Mouse (Mus musculus): ENCODE results near the gene Epha7. TPM values are rescaled to one million over a fixed set of nuclear protein-coding genes. Genes with fewer than 3 reads are reported as not detected.

Gene Epha7
- total and polyA plus RNA-seq, 3 experiments = not detected

DNA sequence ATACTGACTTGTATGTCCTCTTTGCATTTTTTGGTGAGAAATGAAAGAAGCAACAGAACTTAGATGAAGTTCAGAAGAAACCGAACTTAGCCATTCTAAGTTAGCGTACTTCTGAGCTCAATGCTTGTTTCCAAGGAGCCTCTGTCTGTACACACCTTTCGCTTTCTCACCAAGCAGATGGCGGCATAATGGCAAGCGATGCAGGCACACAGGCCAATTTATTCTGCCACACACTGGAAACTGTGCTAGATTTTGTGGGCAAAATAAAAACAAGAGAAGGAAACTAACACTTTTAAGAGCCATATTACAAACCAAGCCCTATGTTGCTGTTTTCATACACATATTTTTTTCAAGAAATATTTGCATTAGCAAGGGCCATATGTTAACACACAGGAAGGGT, 88.6 kb downstream of the Epha7 start:
- Histone ChIP-seq H3K36me3 (ENCODE audit: control insufficient read depth in 1 of 2, insufficient read depth in 2 of 2, low read length in 2 of 2) (no peaks in the 10 kb centered on the region), H3K79me2 (ENCODE audit: control insufficient read depth, insufficient read depth, low read length, poor library complexity) (no peaks in the 10 kb centered on the region), H3K4me1 (ENCODE audit: control insufficient read depth in 1 of 2, insufficient read depth in 2 of 2, low read length in 2 of 2) (no peaks in the 10 kb centered on the region), H3K27ac (ENCODE audit: control insufficient read depth, low read depth, low read length) (no peak overlapping the region), H3K9ac (ENCODE audit: control insufficient read depth, low read depth, low read length, poor library complexity, severe bottlenecking) (no peak overlapping the region), H3K9me3 (replicated peaks; ENCODE audit: insufficient read depth, low read length) (no peaks in the 10 kb centered on the region), H3K27me3 (ENCODE audit: control insufficient read depth in 1 of 2, insufficient read depth in 2 of 2, low read length in 2 of 2) (no peaks in the 10 kb centered on the region), H3K4me3 (ENCODE audit: control insufficient read depth in 1 of 2, insufficient read depth in 1 of 2, low read depth in 2 of 2, low read length in 2 of 2) (no peak overlapping the region)
- no peak for TF ChIP-seq ZC3H11A (IDR thresholded peaks at IDR 0.05; ENCODE audit: low read depth, low read length)
- TF ChIP-seq ZMIZ1 (IDR thresholded peaks at IDR 0.05; ENCODE audit: low read depth, low read length) = no peak
- no peak for TF ChIP-seq ETS1 (IDR thresholded peaks at IDR 0.05; ENCODE audit: low read depth, low read length)
- no peak for TF ChIP-seq BHLHE40 (IDR thresholded peaks at IDR 0.05; ENCODE audit: borderline replicate concordance, low read depth, low read length)
- TF ChIP-seq POLR2AphosphoS5 (IDR thresholded peaks at IDR 0.05; ENCODE audit: borderline replicate concordance, low read depth, low read length) = no peak
- no peak for TF ChIP-seq MEF2A (IDR thresholded peaks at IDR 0.05; ENCODE audit: extremely low read depth, insufficient replicate concordance, low read depth, low read length, poor library complexity, severe bottlenecking)
- TF ChIP-seq KAT2A (conservative IDR thresholded peaks at IDR 0.05; ENCODE audit: low read depth, low read length) = no peak
- TF ChIP-seq EP300 (IDR thresholded peaks at IDR 0.05; ENCODE audit: low read depth in 1 of 2, low read length in 2 of 2) = no peak
- TF ChIP-seq TAL1 (IDR thresholded peaks at IDR 0.05; ENCODE audit: low read length) = no peak
- TF ChIP-seq CTCF (IDR thresholded peaks at IDR 0.05 in 2 of 3, conservative IDR thresholded peaks at IDR 0.05 in 1 of 3; ENCODE audit: control insufficient read depth in 1 of 3, insufficient read depth in 1 of 3, low read depth in 2 of 3, low read length in 3 of 3, poor library complexity in 1 of 3, severe bottlenecking in 1 of 3) = no peak
- TF ChIP-seq MAFK (IDR thresholded peaks at IDR 0.05; ENCODE audit: borderline replicate concordance, low read depth, low read length) = no peak
- TF ChIP-seq TBP (IDR thresholded peaks at IDR 0.05; ENCODE audit: low read depth, low read length) = no peak
- no peak for TF ChIP-seq MXI1 (IDR thresholded peaks at IDR 0.05; ENCODE audit: low read depth, low read length)
- no peak for TF ChIP-seq USF1 (IDR thresholded peaks at IDR 0.05; ENCODE audit: low read depth, low read length)
- no peak for TF ChIP-seq TCF12 (IDR thresholded peaks at IDR 0.05; ENCODE audit: low read depth, low read length)
- no peak for TF ChIP-seq MAX (IDR thresholded peaks at IDR 0.05; ENCODE audit: low read length)
- no peak for TF ChIP-seq E2F4 (IDR thresholded peaks at IDR 0.05; ENCODE audit: borderline replicate concordance, low read depth, low read length)
- no peak for TF ChIP-seq JUND (IDR thresholded peaks at IDR 0.05; ENCODE audit: low read depth, low read length)
- DNase-seq (ENCODE audit: low read depth, low spot score) = no peak

- Histone ChIP-seq H3K9ac (ENCODE audit: control insufficient read depth, low read depth, low read length, poor library complexity, severe bottlenecking) (no peak overlapping the region), H3K79me2 (ENCODE audit: control insufficient read depth, insufficient read depth, low read length, poor library complexity) (no peaks in the 10 kb centered on the region), H3K27me3 (ENCODE audit: control insufficient read depth in 1 of 2, insufficient read depth in 2 of 2, low read length in 2 of 2) (no peaks in the 10 kb centered on the region), H3K9me3 (replicated peaks; ENCODE audit: insufficient read depth, low read length) (no peaks in the 10 kb centered on the region), H3K36me3 (ENCODE audit: control insufficient read depth in 1 of 2, insufficient read depth in 2 of 2, low read length in 2 of 2) (no peaks in the 10 kb centered on the region), H3K27ac (ENCODE audit: control insufficient read depth, low read depth, low read length) (no peak overlapping the region), H3K4me1 (ENCODE audit: control insufficient read depth in 1 of 2, insufficient read depth in 2 of 2, low read length in 2 of 2) (no peaks in the 10 kb centered on the region), H3K4me3 (ENCODE audit: control insufficient read depth in 1 of 2, insufficient read depth in 1 of 2, low read depth in 2 of 2, low read length in 2 of 2) (no peak overlapping the region)
- no peak for DNase-seq (ENCODE audit: low read depth, low spot score)
- no peak for TF ChIP-seq E2F4 (IDR thresholded peaks at IDR 0.05; ENCODE audit: borderline replicate concordance, low read depth, low read length)
- no peak for TF ChIP-seq ELF1 (IDR thresholded peaks at IDR 0.05; ENCODE audit: low read depth, low read length)
- TF ChIP-seq JUND (IDR thresholded peaks at IDR 0.05; ENCODE audit: low read depth, low read length) = no peak
- TF ChIP-seq MEF2A (IDR thresholded peaks at IDR 0.05; ENCODE audit: extremely low read depth, insufficient replicate concordance, low read depth, low read length, poor library complexity, severe bottlenecking) = no peak
- no peak for TF ChIP-seq MXI1 (IDR thresholded peaks at IDR 0.05; ENCODE audit: low read depth, low read length)
- TF ChIP-seq POLR2A (IDR thresholded peaks at IDR 0.05; ENCODE audit: control insufficient read depth in 1 of 2, insufficient read depth in 1 of 2, low read depth in 1 of 2, low read length in 2 of 2, poor library complexity in 1 of 2) = no peak
- no peak for TF ChIP-seq CHD1 (IDR thresholded peaks at IDR 0.05; ENCODE audit: low read depth, low read length)
- TF ChIP-seq UBTF (IDR thresholded peaks at IDR 0.05; ENCODE audit: borderline replicate concordance, insufficient read depth, low read depth, low read length) = no peak
- TF ChIP-seq NELFE (IDR thresholded peaks at IDR 0.05; ENCODE audit: low read depth, low read length) = no peak
- no peak for TF ChIP-seq ZNF384 (IDR thresholded peaks at IDR 0.05; ENCODE audit: low read depth, low read length)
- TF ChIP-seq MAFK (IDR thresholded peaks at IDR 0.05; ENCODE audit: borderline replicate concordance, low read depth, low read length) = no peak
- TF ChIP-seq GATA1 (IDR thresholded peaks at IDR 0.05; ENCODE audit: low read depth, low read length) = no peak
- TF ChIP-seq EP300 (IDR thresholded peaks at IDR 0.05; ENCODE audit: low read depth in 1 of 2, low read length in 2 of 2) = no peak
- TF ChIP-seq USF1 (IDR thresholded peaks at IDR 0.05; ENCODE audit: low read depth, low read length) = no peak
- TF ChIP-seq CHD2 (IDR thresholded peaks at IDR 0.05; ENCODE audit: low read length) = no peak
Measured at GRCm38 (mm10) chr4:28902004-28902704, 89.2 kb downstream of the Epha7 start.

Data from MEL (cell line).